Mouse (Mus musculus) E14TG2a.4 (cell line): ENCODE measurements around the gene Ppp1r10.

Experiments
- H3K27me3 ChIP-seq: 2 replicates; pipeline ENCODE4 v1.6.1; 2014; ENCODE audit warnings: low read length, control low read depth; ENCODE audit not compliant: insufficient read depth
- H3K36me3 ChIP-seq: 2 replicates; pipeline ENCODE4 v1.6.1; 2014; ENCODE audit warnings: low read length, control low read depth; ENCODE audit not compliant: insufficient read depth
- H3K4me1 ChIP-seq: replicated peaks from 2 replicates; pipeline ENCODE4 v1.6.1; 2014; ENCODE audit warnings: low read depth, low read length, control low read depth
- H3K4me3 ChIP-seq: replicated peaks from 2 replicates; pipeline ENCODE4 v1.5.1; 2014; ENCODE audit warnings: mild to moderate bottlenecking, low read length
- H3K9me3 ChIP-seq: 2 replicates; pipeline ENCODE4 v1.6.1; 2014; ENCODE audit warnings: low read length, control low read depth
- CTCF ChIP-seq: conservative IDR thresholded peaks from 2 replicates; pipeline ENCODE4 v1.5.1; 2014; ENCODE audit warnings: low read length
- NANOG ChIP-seq: IDR thresholded peaks from 2 replicates; pipeline ENCODE4 v1.6.1; 2014; ENCODE audit warnings: borderline replicate concordance, low read length, mixed read lengths
- POU5F1 ChIP-seq: IDR thresholded peaks from 2 replicates; pipeline ENCODE4 v1.6.1; 2014; ENCODE audit warnings: low read length, borderline replicate concordance

The Ppp1r10 gene

GRCm38 (mm10) chr17:35969418-35970389, 53.5 kb downstream of the Ppp1r10 start, which contains the start of gene Abcf1:
Gene Abcf1, minus strand, starts transcription at chr17:35969761.
- TF ChIP-seq NANOG (no peak), POU5F1 (no peak), CTCF (no peak)
- H3K9me3 ChIP-seq, result no peaks in the 10 kb centered on the region
- H3K4me1 ChIP-seq, result peaks cover 73% of the 10 kb centered on the region
- peak within 1 kb of the TSS; percentile 99 for H3K4me3 ChIP-seq
- no peaks in the 10 kb centered on the region for H3K27me3 ChIP-seq
- peaks cover 67% of the 10 kb centered on the region for H3K36me3 ChIP-seq

DNA sequence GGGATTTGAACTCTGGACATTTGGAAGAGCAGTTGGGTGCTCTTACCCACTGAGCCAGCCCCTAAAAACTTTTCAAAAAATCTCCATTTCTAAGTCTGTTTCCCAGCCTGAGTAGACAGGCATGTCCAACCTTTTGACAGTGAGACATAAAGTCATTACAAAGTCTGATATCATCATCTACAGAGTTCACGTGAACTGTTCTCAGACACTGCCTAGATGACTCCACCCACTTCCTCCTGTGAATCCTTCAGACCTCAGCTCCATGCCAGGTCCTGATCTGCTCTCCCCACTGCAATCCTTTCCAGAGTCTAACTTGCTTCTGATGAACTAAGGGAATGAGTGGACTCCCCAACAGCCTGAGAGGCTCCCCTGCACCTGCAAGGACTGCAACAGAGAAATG, 55.9 kb downstream of the Ppp1r10 start:
- Histone ChIP-seq H3K36me3 (peaks cover 67% of the 10 kb centered on the region), H3K4me3 (no peak overlapping the region), H3K9me3 (no peaks in the 10 kb centered on the region), H3K4me1 (peaks cover 52% of the 10 kb centered on the region), H3K27me3 (no peaks in the 10 kb centered on the region)
- TF ChIP-seq NANOG (no peak), POU5F1 (no peak), CTCF (no peak)

GRCm38 (mm10) chr17:35978811-35979400, 62.7 kb downstream of the Ppp1r10 start:
- H3K4me1 ChIP-seq, result peaks cover 59% of the 10 kb centered on the region
- no peaks in the 10 kb centered on the region for H3K9me3 ChIP-seq
- peaks cover 66% of the 10 kb centered on the region for H3K36me3 ChIP-seq
- no peaks in the 10 kb centered on the region for H3K27me3 ChIP-seq
- TF ChIP-seq POU5F1 (no peak), NANOG (no peak), CTCF (no peak)
- H3K4me3 ChIP-seq, result peak overlapping the region; percentile 93

DNA sequence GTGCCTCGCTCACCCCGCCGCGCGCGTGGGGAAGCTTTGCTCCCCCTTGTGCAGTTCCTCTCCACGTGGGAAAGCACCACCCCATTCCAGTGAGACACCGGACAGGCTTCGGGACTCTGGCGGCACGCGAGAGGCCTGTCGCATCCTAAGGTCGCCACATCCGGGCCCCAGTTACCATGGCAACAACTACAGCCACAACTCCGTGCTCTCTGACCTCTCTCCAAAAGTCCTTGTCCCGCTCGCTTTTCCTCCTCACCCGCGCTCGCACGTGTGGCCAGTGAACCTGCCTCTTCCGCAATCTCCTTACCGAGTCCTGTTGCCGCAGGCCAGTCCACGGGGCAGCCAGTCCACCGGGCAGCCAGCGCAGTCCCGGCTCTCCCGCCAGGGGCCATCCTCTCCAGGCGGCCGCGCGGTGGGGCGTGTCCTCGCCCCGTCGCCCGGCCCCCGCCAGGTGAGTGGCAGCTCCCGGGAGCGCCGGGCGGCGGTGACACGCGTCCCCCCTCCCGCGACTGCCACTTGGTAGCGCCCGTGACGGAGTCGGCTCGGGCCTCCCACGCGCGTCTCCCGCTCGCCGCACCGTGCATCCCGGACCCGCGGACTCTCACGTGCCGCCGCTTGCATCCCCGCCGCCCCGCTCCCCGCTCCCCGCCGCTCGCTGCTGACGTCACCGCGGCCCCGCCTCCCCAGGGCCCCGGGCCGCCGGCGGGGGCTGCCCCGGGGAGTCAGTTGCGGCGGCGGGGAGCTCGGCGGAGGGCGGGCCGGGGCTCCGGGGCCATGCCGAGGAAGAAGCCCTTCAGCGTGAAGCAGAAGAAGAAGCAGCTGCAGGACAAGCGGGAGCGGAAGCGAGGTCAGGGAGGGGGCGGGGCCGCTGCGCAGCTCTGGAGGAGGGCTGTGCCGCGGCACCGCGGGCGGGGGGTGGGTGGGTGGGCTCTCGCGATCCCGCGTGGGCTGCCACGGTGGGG, 63.4 kb downstream of the Ppp1r10 start, which contains the start of the genes Gnl1 and Prr3:
Gnl1 (plus strand) TSS at position 451 of the 962 bp plus-strand sequence.
Prr3 (minus strand) TSS at position 836 of the 962 bp plus-strand sequence.
- Histone ChIP-seq H3K27me3 (no peaks in the 10 kb centered on the region), H3K36me3 (peaks cover 64% of the 10 kb centered on the region), H3K4me1 (peaks cover 56% of the 10 kb centered on the region), H3K4me3 (peak within 1 kb of the TSS; percentile 93), H3K9me3 (no peaks in the 10 kb centered on the region)
- TF ChIP-seq CTCF (no peak), POU5F1 (no peak), NANOG (no peak)

DNA sequence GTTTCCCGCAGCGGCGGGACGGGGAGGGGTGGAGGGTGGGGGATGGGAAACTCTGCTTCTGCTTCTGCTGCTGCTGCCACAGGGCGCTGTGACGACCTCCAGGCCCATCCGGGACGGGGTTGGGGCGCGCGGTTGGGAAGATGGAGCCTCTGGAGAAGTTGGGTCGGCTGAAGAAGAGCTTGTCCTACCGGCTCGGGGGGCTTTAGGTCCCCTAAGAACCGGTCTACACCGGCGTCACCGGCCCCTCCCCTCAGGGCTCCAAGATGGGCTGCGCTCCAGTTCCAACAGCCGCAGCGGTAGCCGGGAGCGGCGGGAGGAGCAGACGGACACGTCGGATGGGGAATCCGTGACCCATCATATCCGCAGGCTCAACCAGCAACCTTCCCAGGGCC, 64.1 kb downstream of the Ppp1r10 start:
- Histone ChIP-seq H3K4me3 (peak overlapping the region; percentile 93), H3K4me1 (peaks cover 59% of the 10 kb centered on the region), H3K27me3 (no peaks in the 10 kb centered on the region), H3K36me3 (peaks cover 64% of the 10 kb centered on the region), H3K9me3 (no peaks in the 10 kb centered on the region)
- TF ChIP-seq NANOG (no peak), POU5F1 (no peak), CTCF (no peak)

GRCm38 (mm10) chr17:35981776-35982175, 65.5 kb downstream of the Ppp1r10 start:
- Histone ChIP-seq H3K4me3 (peak overlapping the region; percentile 93; the same call in 1 of the 2 replicates), H3K9me3 (no peaks in the 10 kb centered on the region), H3K27me3 (no peaks in the 10 kb centered on the region), H3K4me1 (peaks cover 73% of the 10 kb centered on the region), H3K36me3 (peaks cover 64% of the 10 kb centered on the region)
- TF ChIP-seq NANOG (no peak), POU5F1 (no peak), CTCF (no peak)
